Mouse (Mus musculus) liver, embryonic 13.5 days (tissue): ENCODE measurements around the gene Col9a1. TPM values are rescaled to one million over a fixed set of nuclear protein-coding genes. Genes with fewer than 3 reads are reported as not detected.

ENCODE experiments used
- ATAC-seq: fragments of 200-750 bp; cut with Nextera tagmentation; 2 replicates; pipeline ENCODE4 v1.8.0; 2017; ENCODE audit warnings: low read depth, mild to moderate bottlenecking, moderate number of reproducible peaks, moderate library complexity
- DNase-seq: peaks from one replicate; pipeline ENCODE4 v3.0.0; 2022
- H3K27ac ChIP-seq: fragments of 300-500 bp; sonication (generic); 2 replicates; pipeline ENCODE4 v1.5.1; 2015; ENCODE audit warnings: moderate library complexity, mild to moderate bottlenecking, inconsistent platforms
- H3K27me3 ChIP-seq: fragments of 300-500 bp; sonication (generic); 2 replicates; pipeline ENCODE4 v1.6.1; 2015; ENCODE audit warnings: mild to moderate bottlenecking, inconsistent platforms
- H3K36me3 ChIP-seq: fragments of 300-500 bp; sonication (generic); 2 replicates; pipeline ENCODE4 v1.6.1; 2015; ENCODE audit warnings: mild to moderate bottlenecking, inconsistent platforms
- H3K4me1 ChIP-seq: fragments of 300-500 bp; sonication (generic); replicated peaks from 2 replicates; pipeline ENCODE4 v1.6.1; 2015; ENCODE audit warnings: inconsistent platforms
- H3K4me2 ChIP-seq: fragments of 300-500 bp; sonication (generic); 2 replicates; pipeline ENCODE4 v1.6.1; 2015; ENCODE audit warnings: inconsistent platforms, mild to moderate bottlenecking, moderate library complexity
- H3K4me3 ChIP-seq: fragments of 300-500 bp; sonication (generic); replicated peaks from 2 replicates; pipeline ENCODE4 v1.5.1; 2015; ENCODE audit warnings: mild to moderate bottlenecking, inconsistent platforms
- H3K9ac ChIP-seq: fragments of 300-500 bp; sonication (generic); 2 replicates; pipeline ENCODE4 v1.6.1; 2015; ENCODE audit warnings: mild to moderate bottlenecking, inconsistent platforms
- H3K9me3 ChIP-seq: fragments of 300-500 bp; sonication (generic); replicated peaks from 2 replicates; pipeline ENCODE4 v1.6.1; 2016; ENCODE audit warnings: inconsistent platforms
- WGBS: fragments of 180-500 bp; shearing (Covaris S2); methylation state at CpG from one replicate; pipeline ENCODE4 v1.1.7; 2015; ENCODE audit not compliant: insufficient replicate concordance; 5-methylcytosine and 5-hydroxymethylcytosine counted together
- polyA plus RNA-seq: library from polyadenylated mRNA; unstranded; fragments of >200 nt; fragmentation: Nextera tagmentation; extraction: Ambion mirVana; gene quantifications from 2 replicates; pipeline ENCODE4 v1.2.1, GENCODE M21; 2015

Col9a1 gene
- polyA plus RNA-seq = 0.12 and 0.35 TPM in 2 replicates

GRCm38 (mm10) chr1:24177224-24177851, at the start of gene Col9a1:
TSS of gene Col9a1 (plus strand) at chr1:24177610.
- no peak for DNase-seq
- no peak for ATAC-seq
- no peaks in the 10 kb centered on the region for H3K9me3 ChIP-seq
- no peak within 1 kb of the TSS for H3K27ac ChIP-seq
- no peaks in the 10 kb centered on the region for H3K4me1 ChIP-seq
- H3K4me3 ChIP-seq = no peak within 1 kb of the TSS
- 56% methylated on average over 6 of the region's 6 CpGs for WGBS
- no peaks in the 10 kb centered on the region for H3K36me3 ChIP-seq
- H3K4me2 ChIP-seq = no peak within 1 kb of the TSS
- no peaks in the 10 kb centered on the region for H3K27me3 ChIP-seq
- no peak within 1 kb of the TSS for H3K9ac ChIP-seq

- no peak for ATAC-seq
- DNase-seq = no peak
- H3K27me3 ChIP-seq = no peaks in the 10 kb centered on the region
Observed at GRCm38 (mm10) chr1:24127866-24128265, 49.5 kb upstream of the Col9a1 start.

GRCm38 (mm10) chr1:24133853-24134252, 43.6 kb upstream of the Col9a1 start:
- no peak for ATAC-seq
- no peak for DNase-seq
- no peak overlapping the region for H3K4me3 ChIP-seq
- no peaks in the 10 kb centered on the region for H3K9me3 ChIP-seq
- no peak overlapping the region for H3K9ac ChIP-seq
- H3K27ac ChIP-seq = no peak overlapping the region
- H3K27me3 ChIP-seq = no peaks in the 10 kb centered on the region
- no peak overlapping the region for H3K4me2 ChIP-seq
- H3K36me3 ChIP-seq = no peaks in the 10 kb centered on the region
- H3K4me1 ChIP-seq = no peaks in the 10 kb centered on the region
- 45% methylated on average over 19 of the region's 19 CpGs for WGBS

More at GRCm38 (mm10) chr1:24127866-24128265, 49.5 kb upstream of the Col9a1 start:
- Histone ChIP-seq H3K9me3 (no peaks in the 10 kb centered on the region), H3K9ac (no peak overlapping the region), H3K27ac (no peak overlapping the region), H3K36me3 (no peaks in the 10 kb centered on the region), H3K4me2 (no peak overlapping the region), H3K4me1 (no peaks in the 10 kb centered on the region), H3K4me3 (no peak overlapping the region)
- WGBS = 51% methylated on average over 6 of the region's 6 CpGs

GRCm38 (mm10) chr1:24134792-24135191, 42.6 kb upstream of the Col9a1 start:
- H3K36me3 ChIP-seq = no peaks in the 10 kb centered on the region
- H3K27me3 ChIP-seq = no peaks in the 10 kb centered on the region
- 6% methylated on average over 1 of the region's 1 CpGs for WGBS
- no peak overlapping the region for H3K9ac ChIP-seq
- no peaks in the 10 kb centered on the region for H3K4me1 ChIP-seq
- ATAC-seq (no peak), DNase-seq (no peak)
- H3K27ac ChIP-seq = no peak overlapping the region
- H3K9me3 ChIP-seq = no peaks in the 10 kb centered on the region
- H3K4me2 ChIP-seq = no peak overlapping the region
- H3K4me3 ChIP-seq = no peak overlapping the region

- H3K4me3 ChIP-seq = no peak overlapping the region
- H3K27me3 ChIP-seq = no peaks in the 10 kb centered on the region
- H3K9ac ChIP-seq = no peak overlapping the region
- DNase-seq = peak; percentile 5
- no peaks in the 10 kb centered on the region for H3K9me3 ChIP-seq
- no peak overlapping the region for H3K4me2 ChIP-seq
- H3K36me3 ChIP-seq = no peaks in the 10 kb centered on the region
- no peak overlapping the region for H3K27ac ChIP-seq
- H3K4me1 ChIP-seq = no peaks in the 10 kb centered on the region
- WGBS = 3% methylated on average over 3 of the region's 3 CpGs
- ATAC-seq = no peak
Observed at GRCm38 (mm10) chr1:24137133-24137532, 40.3 kb upstream of the Col9a1 start.

- WGBS = 67% methylated on average over 6 of the region's 6 CpGs
- no peak overlapping the region for H3K4me2 ChIP-seq
- no peak overlapping the region for H3K9ac ChIP-seq
- no peak for ATAC-seq
- no peaks in the 10 kb centered on the region for H3K4me1 ChIP-seq
- no peak for DNase-seq
- no peaks in the 10 kb centered on the region for H3K36me3 ChIP-seq
- no peak overlapping the region for H3K27ac ChIP-seq
- no peaks in the 10 kb centered on the region for H3K27me3 ChIP-seq
- H3K9me3 ChIP-seq = no peaks in the 10 kb centered on the region
- no peak overlapping the region for H3K4me3 ChIP-seq
Observed at GRCm38 (mm10) chr1:24140555-24140954, 36.9 kb upstream of the Col9a1 start.

GRCm38 (mm10) chr1:24143504-24143903, 33.9 kb upstream of the Col9a1 start:
- H3K27me3 ChIP-seq = no peaks in the 10 kb centered on the region

GRCm38 (mm10) chr1:24157751-24158150, 19.7 kb upstream of the Col9a1 start:
- H3K36me3 ChIP-seq = no peaks in the 10 kb centered on the region
- no peak overlapping the region for H3K9ac ChIP-seq
- no peaks in the 10 kb centered on the region for H3K9me3 ChIP-seq
- no peak overlapping the region for H3K4me3 ChIP-seq
- 84% methylated on average over 5 of the region's 5 CpGs for WGBS
- no peak overlapping the region for H3K4me2 ChIP-seq
- no peaks in the 10 kb centered on the region for H3K4me1 ChIP-seq
- no peak for ATAC-seq
- H3K27me3 ChIP-seq = no peaks in the 10 kb centered on the region
- DNase-seq = no peak
- H3K27ac ChIP-seq = no peak overlapping the region

More at GRCm38 (mm10) chr1:24143504-24143903, 33.9 kb upstream of the Col9a1 start:
- no peaks in the 10 kb centered on the region for H3K4me1 ChIP-seq
- H3K9ac ChIP-seq = no peak overlapping the region
- DNase-seq (no peak), ATAC-seq (no peak)
- no peaks in the 10 kb centered on the region for H3K36me3 ChIP-seq
- no peak overlapping the region for H3K4me2 ChIP-seq
- no peaks in the 10 kb centered on the region for H3K9me3 ChIP-seq
- WGBS = 70% methylated on average over 8 of the region's 8 CpGs
- H3K27ac ChIP-seq = no peak overlapping the region
- no peak overlapping the region for H3K4me3 ChIP-seq

- ATAC-seq (no peak), DNase-seq (no peak)
- Histone ChIP-seq H3K9me3 (no peaks in the 10 kb centered on the region), H3K36me3 (no peaks in the 10 kb centered on the region), H3K27me3 (no peaks in the 10 kb centered on the region), H3K4me1 (no peaks in the 10 kb centered on the region), H3K9ac (no peak overlapping the region), H3K4me3 (no peak overlapping the region), H3K27ac (no peak overlapping the region), H3K4me2 (no peak overlapping the region)
- 32% methylated on average over 6 of the region's 6 CpGs for WGBS
Observed at GRCm38 (mm10) chr1:24169410-24169809, 8.0 kb upstream of the Col9a1 start.

- Histone ChIP-seq H3K27ac (no peak overlapping the region), H3K4me1 (no peaks in the 10 kb centered on the region), H3K27me3 (no peaks in the 10 kb centered on the region), H3K9me3 (no peaks in the 10 kb centered on the region), H3K36me3 (no peaks in the 10 kb centered on the region), H3K4me2 (no peak overlapping the region), H3K9ac (no peak overlapping the region), H3K4me3 (no peak overlapping the region)
- WGBS = 2% methylated on average over 4 of the region's 4 CpGs
- ATAC-seq = no peak
- DNase-seq = no peak
Observed at GRCm38 (mm10) chr1:24171205-24171866, 6.1 kb upstream of the Col9a1 start.

GRCm38 (mm10) chr1:24171898-24172297, 5.5 kb upstream of the Col9a1 start:
- Histone ChIP-seq H3K36me3 (no peaks in the 10 kb centered on the region), H3K27me3 (no peaks in the 10 kb centered on the region), H3K9ac (no peak overlapping the region), H3K4me1 (no peaks in the 10 kb centered on the region), H3K4me3 (no peak overlapping the region), H3K9me3 (no peaks in the 10 kb centered on the region), H3K4me2 (no peak overlapping the region), H3K27ac (no peak overlapping the region)
- ATAC-seq = no peak
- no peak for DNase-seq
- 44% methylated on average over 1 of the region's 1 CpGs for WGBS

GRCm38 (mm10) chr1:24172656-24173055, 4.8 kb upstream of the Col9a1 start:
- Histone ChIP-seq H3K4me1 (no peaks in the 10 kb centered on the region), H3K27me3 (no peaks in the 10 kb centered on the region), H3K4me3 (no peak overlapping the region), H3K27ac (no peak overlapping the region), H3K4me2 (no peak overlapping the region), H3K9ac (no peak overlapping the region), H3K9me3 (no peaks in the 10 kb centered on the region), H3K36me3 (no peaks in the 10 kb centered on the region)
- DNase-seq (no peak), ATAC-seq (no peak)
- 48% methylated on average over 3 of the region's 3 CpGs for whole genome bisulfite sequencing
